Mouse (Mus musculus) c-Kit-positive CD71-positive TER-119-positive erythroid progenitor cells, embryonic 14.5 days (primary cell): Measurements from ENCODE around the gene Dpagt1.
A peak's percentile ranks its signal among the peaks of the same experiment; 100 is the strongest.
"Not testable (repeated sequence)": the region's sequence is repeated elsewhere in the genome, so short reads cannot be mapped to it uniquely, and the experiment has no call there.

Source experiments
- DNase-seq: peaks from one replicate; pipeline ENCODE4 v3.0.0-alpha.2; 2013; ENCODE audit warnings: low spot score

The Dpagt1 gene

GRCm38 (mm10) chr9:44318076-44318825 lies 7.6 kb upstream of the Dpagt1 start:
- no peak for DNase-seq

- no peak for DNase-seq
These were observed 7.1 kb upstream of the Dpagt1 start for GRCm38 (mm10) chr9:44318826-44319095.

GRCm38 (mm10) chr9:44319105-44319886 lies 6.5 kb upstream of the Dpagt1 start:
- no peak for DNase-seq

- peak; percentile 95 for DNase-seq
These were observed 5.7 kb upstream of the Dpagt1 start, which contains the start of gene C2cd2l for GRCm38 (mm10) chr9:44319887-44320798. Gene C2cd2l, minus strand, starts transcription at chr9:44320285.

- no peak for DNase-seq
These were observed 5.1 kb upstream of the Dpagt1 start for GRCm38 (mm10) chr9:44320799-44321133.

- DNase-seq, result not testable (repeated sequence)
These were observed 2.2 kb upstream of the Dpagt1 start for GRCm38 (mm10) chr9:44323656-44324055.

- no peak for DNase-seq
These were observed 1.7 kb upstream of the Dpagt1 start for GRCm38 (mm10) chr9:44324147-44324546.

- not testable (repeated sequence) for DNase-seq
These were observed 619 bp upstream of the Dpagt1 start for GRCm38 (mm10) chr9:44325032-44325767.

- peak; percentile 75 for DNase-seq
These were observed 698 bp downstream of the Dpagt1 start for GRCm38 (mm10) chr9:44326371-44327063.

GRCm38 (mm10) chr9:44327064-44327711 lies 1.4 kb downstream of the Dpagt1 start:
- no peak for DNase-seq

GRCm38 (mm10) chr9:44327926-44328325 lies 2.1 kb downstream of the Dpagt1 start:
- DNase-seq, result no peak

GRCm38 (mm10) chr9:44330736-44331135 lies 4.9 kb downstream of the Dpagt1 start:
- DNase-seq, result no peak

GRCm38 (mm10) chr9:44332918-44333638 lies 7.3 kb downstream of the Dpagt1 start:
- DNase-seq, result no peak

- DNase-seq, result peak; percentile 100
These were observed 8.8 kb downstream of the Dpagt1 start, which contains the start of gene H2afx for GRCm38 (mm10) chr9:44334396-44335330. Gene H2afx, plus strand, starts transcription at chr9:44334694.

GRCm38 (mm10) chr9:44335331-44336092 lies 9.7 kb downstream of the Dpagt1 start:
- peak; percentile 75 for DNase-seq

GRCm38 (mm10) chr9:44336093-44336406 lies 10.2 kb downstream of the Dpagt1 start:
- peak; percentile 69 for DNase-seq

- DNase-seq, result not testable (repeated sequence)
These were observed 10.7 kb downstream of the Dpagt1 start for GRCm38 (mm10) chr9:44336513-44336912.

GRCm38 (mm10) chr9:44336964-44337363 lies 11.1 kb downstream of the Dpagt1 start:
- peak; percentile 64 for DNase-seq
